Mouse (Mus musculus) spleen, adult 2 months (tissue): ENCODE results near the gene Pusl1. TPM values are rescaled to one million over a fixed set of nuclear protein-coding genes. Genes with fewer than 3 reads are reported as not detected.

Experiments
- DNase-seq, 2 experiments: peaks; one replicate each; pipeline versions ENCODE4 v3.0.0 to v3.0.0-alpha.2; 2012 to 2021; ENCODE audit warnings: low spot score in 2 of 2, low read depth in 1 of 2
- H3K27ac ChIP-seq: fragments of 200-500 bp; 2 replicates; pipeline ENCODE4 v1.5.1; 2012; ENCODE audit warnings: low read length, inconsistent platforms; ENCODE audit not compliant: insufficient read depth
- H3K27me3 ChIP-seq: fragments of 200-500 bp; 2 replicates; pipeline ENCODE4 v1.6.1; 2012; ENCODE audit warnings: mild to moderate bottlenecking, moderate library complexity, low read length, inconsistent platforms; ENCODE audit not compliant: control insufficient read depth, insufficient read depth
- H3K36me3 ChIP-seq: fragments of 200-500 bp; 2 replicates; pipeline ENCODE4 v1.6.1; 2012; ENCODE audit warnings: mild to moderate bottlenecking, low read length, inconsistent platforms; ENCODE audit not compliant: control insufficient read depth, insufficient read depth
- H3K4me1 ChIP-seq: fragments of 200-500 bp; 2 replicates; pipeline ENCODE4 v1.6.1; 2011; ENCODE audit warnings: inconsistent platforms; ENCODE audit not compliant: control insufficient read depth, insufficient read depth, insufficient read length
- H3K4me3 ChIP-seq: fragments of 200-500 bp; 2 replicates; pipeline ENCODE4 v1.5.1; 2011; ENCODE audit warnings: mild to moderate bottlenecking, inconsistent platforms; ENCODE audit not compliant: insufficient read depth, insufficient read length; ENCODE audit errors: extremely low read depth
- CTCF ChIP-seq: fragments of 200-500 bp; IDR thresholded peaks from 2 replicates; pipeline ENCODE4 v1.5.1; 2011; ENCODE audit warnings: mild to moderate bottlenecking, inconsistent platforms; ENCODE audit not compliant: insufficient read depth, insufficient read length, insufficient replicate concordance; ENCODE audit errors: extremely low read depth
- POLR2A ChIP-seq: fragments of 200-500 bp; IDR thresholded peaks from 2 replicates; pipeline ENCODE4 v1.6.1; 2011; ENCODE audit warnings: low read depth, low read length, inconsistent platforms
- WGBS: fragments of 180-500 bp; shearing (Covaris S2); methylation state at CpG from one replicate; pipeline ENCODE4 v1.1.7; 2018; 5-methylcytosine and 5-hydroxymethylcytosine counted together
- polyA plus RNA-seq: library from polyadenylated mRNA; depleted of rRNA; stranded (reverse); fragments of >200 nt; gene quantifications from 2 replicates; pipeline ENCODE4 v1.2.3, GENCODE M21; 2012

Pusl1 gene
- polyA plus RNA-seq, 1 experiment = 48.8 TPM

- Histone ChIP-seq H3K36me3 (peaks cover 11% of the 10 kb centered on the region), H3K4me1 (peaks cover 23% of the 10 kb centered on the region), H3K27ac (peak overlapping the region; percentile 18; the same call in 1 of the 2 replicates), H3K4me3 (no peak overlapping the region), H3K27me3 (no peaks in the 10 kb centered on the region)
- WGBS = 86% methylated on average over 6 of the region's 6 CpGs
- no peak for TF ChIP-seq POLR2A
- no peak for TF ChIP-seq CTCF
- no peak for DNase-seq
Measured at GRCm38 (mm10) chr4:155895216-155895615, 3.6 kb upstream of the Pusl1 start.

DNA sequence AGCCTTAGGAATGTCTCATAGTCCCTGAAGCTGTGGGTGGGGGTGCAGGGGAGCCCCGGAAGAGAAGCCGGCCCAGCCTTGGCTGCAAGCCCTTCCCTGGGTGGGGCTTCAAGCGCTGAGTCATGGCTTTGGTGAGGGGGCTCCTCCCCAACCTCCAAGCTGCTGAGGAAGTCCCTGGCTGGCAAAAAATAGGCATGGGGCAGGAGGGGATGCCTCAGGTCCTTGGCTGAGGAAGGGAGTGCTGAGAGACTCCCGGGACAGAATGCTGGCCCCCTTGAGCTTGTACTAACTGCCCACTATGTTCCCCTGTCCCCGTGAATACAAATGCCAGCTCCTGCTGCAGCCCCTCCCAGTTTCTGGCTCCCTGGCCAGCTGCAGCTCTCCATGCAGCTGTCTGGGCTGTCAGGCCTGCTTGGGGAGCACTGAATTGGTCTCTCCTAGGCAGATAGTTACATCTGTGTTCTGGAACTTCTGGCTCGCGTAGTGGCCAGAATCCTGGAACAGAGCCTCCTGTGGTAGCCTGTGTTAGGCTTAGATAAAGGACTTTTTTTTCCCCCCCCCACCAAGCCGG, 2.8 kb upstream of the Pusl1 start:
- Histone ChIP-seq H3K27me3 (no peaks in the 10 kb centered on the region), H3K4me1 (peaks cover 23% of the 10 kb centered on the region), H3K4me3 (no peak overlapping the region), H3K27ac (peak overlapping the region; percentile 6; the same call in 1 of the 2 replicates), H3K36me3 (peaks cover 5% of the 10 kb centered on the region)
- TF ChIP-seq POLR2A = no peak
- TF ChIP-seq CTCF = no peak
- 33% methylated on average over 8 of the region's 8 CpGs for WGBS
- peak in 1 of 2 experiments; percentile 34 for DNase-seq

DNA sequence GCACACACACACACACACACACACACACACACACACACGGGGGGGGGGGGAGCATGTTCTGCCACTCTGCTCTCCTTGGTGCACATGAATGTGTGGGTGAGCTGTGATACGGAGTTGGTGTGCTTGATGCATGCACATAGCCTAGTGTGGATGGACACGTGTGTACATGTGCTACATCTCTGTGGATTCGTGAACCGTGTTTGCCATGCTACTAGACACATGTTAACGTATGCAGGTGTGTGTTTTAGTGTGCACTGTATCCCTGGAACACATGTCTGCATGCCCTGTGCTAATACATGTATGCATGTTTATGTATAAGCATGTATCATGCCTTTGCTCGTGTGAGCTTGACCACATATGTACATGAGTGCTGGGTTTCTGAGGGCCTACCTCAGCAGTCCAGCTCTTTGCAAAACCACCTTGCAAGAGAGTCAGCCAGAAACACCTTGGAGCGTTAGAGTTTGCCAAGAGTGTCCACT, 1.7 kb upstream of the Pusl1 start:
- no peak for TF ChIP-seq CTCF
- no peak for TF ChIP-seq POLR2A
- WGBS = 71% methylated on average over 8 of the region's 8 CpGs
- no peak overlapping the region for H3K4me3 ChIP-seq
- peaks cover 23% of the 10 kb centered on the region for H3K4me1 ChIP-seq
- no peak overlapping the region for H3K27ac ChIP-seq
- peaks cover 4% of the 10 kb centered on the region; the same call in 1 of the 2 replicates for H3K36me3 ChIP-seq
- H3K27me3 ChIP-seq = no peaks in the 10 kb centered on the region
- no peak for DNase-seq

DNA sequence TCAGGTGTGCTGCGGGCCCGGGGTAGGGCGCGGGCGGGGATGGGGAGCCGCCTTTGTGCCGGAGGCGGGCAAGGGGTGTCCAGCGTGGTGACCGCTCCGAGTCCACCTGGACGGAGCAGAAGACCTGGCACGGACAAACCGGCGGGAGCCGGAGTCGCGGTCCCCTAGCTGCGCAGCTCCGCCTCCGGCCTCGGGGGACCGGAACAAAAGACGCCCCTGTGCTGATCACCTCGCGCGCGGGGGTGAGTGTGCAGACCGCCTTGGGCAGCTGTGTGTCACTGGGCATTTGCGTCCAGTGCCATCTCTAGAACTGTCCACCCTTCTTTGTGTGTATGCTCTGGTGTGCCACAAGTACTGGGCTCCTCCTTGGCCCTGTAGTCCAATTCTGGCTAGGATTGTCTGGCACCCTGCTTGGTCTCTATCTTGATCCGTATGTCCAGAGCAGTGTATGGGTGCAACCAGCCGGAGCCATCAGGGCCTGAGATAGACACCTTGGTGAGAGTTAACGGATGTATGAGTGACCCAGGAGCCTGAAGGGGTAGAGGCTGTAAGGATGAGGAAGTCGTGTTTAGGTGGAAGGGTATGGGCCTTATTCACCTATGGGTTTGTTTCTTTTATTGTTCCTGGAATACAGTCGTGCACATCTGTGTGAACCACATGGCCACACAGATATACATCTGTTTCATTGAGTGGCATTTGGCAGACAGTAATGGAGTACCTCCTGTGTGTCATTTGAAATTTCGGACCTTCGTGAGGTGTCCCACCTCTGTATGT, 1.0 kb upstream of the Pusl1 start:
- WGBS = 6% methylated on average over 37 of the region's 37 CpGs
- H3K27ac ChIP-seq = peak overlapping the region; percentile 77
- DNase-seq = peak in 1 of 2 experiments; percentile 38
- TF ChIP-seq POLR2A = no peak
- TF ChIP-seq CTCF = no peak
- H3K4me1 ChIP-seq = peaks cover 23% of the 10 kb centered on the region
- no peaks in the 10 kb centered on the region for H3K27me3 ChIP-seq
- peaks cover 10% of the 10 kb centered on the region for H3K36me3 ChIP-seq
- H3K4me3 ChIP-seq = peak overlapping the region; percentile 91

GRCm38 (mm10) chr4:155892017-155892416, 436 bp upstream of the Pusl1 start:
- 1% methylated on average over 40 of the region's 56 CpGs for WGBS

DNA sequence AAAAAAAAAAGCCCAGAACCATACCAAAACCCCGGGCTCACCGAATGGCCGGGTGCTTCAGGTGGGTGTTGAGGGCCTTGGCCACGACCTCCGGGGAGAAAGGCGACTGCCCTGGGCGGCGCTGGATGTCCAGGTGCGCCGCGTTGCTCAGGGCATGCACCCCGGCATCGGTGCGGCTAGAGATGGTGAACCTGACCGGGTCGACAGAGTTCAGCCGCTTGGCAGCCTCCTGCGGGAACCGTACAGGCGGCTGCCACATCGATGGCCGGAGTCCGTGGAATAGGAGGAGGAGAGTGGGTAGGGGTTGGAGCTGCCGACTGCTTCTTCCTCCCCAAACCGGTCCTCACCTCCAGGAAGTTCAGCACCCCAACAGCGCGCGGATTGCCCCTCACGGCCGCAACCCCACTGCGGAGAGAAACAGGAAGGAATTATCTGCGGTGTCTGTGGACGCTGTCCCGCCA, 540 bp downstream of the Pusl1 start:
- WGBS = 2% methylated on average over 34 of the region's 34 CpGs
- H3K27me3 ChIP-seq = no peaks in the 10 kb centered on the region
- DNase-seq = no peak
- no peak for TF ChIP-seq CTCF
- TF ChIP-seq POLR2A = no peak
- H3K4me1 ChIP-seq = peaks cover 22% of the 10 kb centered on the region
- H3K4me3 ChIP-seq = peak overlapping the region; percentile 81
- H3K27ac ChIP-seq = no peak overlapping the region
- H3K36me3 ChIP-seq = peaks cover 17% of the 10 kb centered on the region

More at GRCm38 (mm10) chr4:155892017-155892416, 436 bp upstream of the Pusl1 start:
- Histone ChIP-seq H3K27ac (peak overlapping the region; percentile 99), H3K27me3 (no peaks in the 10 kb centered on the region), H3K36me3 (peaks cover 13% of the 10 kb centered on the region), H3K4me1 (peaks cover 23% of the 10 kb centered on the region), H3K4me3 (peak overlapping the region; percentile 91)
- 0 out of 2 replicates have a peak, but pooled peaks have one; percentile 8 for TF ChIP-seq POLR2A
- no peak for TF ChIP-seq CTCF
- DNase-seq = peak; percentile 66 to 78

DNA sequence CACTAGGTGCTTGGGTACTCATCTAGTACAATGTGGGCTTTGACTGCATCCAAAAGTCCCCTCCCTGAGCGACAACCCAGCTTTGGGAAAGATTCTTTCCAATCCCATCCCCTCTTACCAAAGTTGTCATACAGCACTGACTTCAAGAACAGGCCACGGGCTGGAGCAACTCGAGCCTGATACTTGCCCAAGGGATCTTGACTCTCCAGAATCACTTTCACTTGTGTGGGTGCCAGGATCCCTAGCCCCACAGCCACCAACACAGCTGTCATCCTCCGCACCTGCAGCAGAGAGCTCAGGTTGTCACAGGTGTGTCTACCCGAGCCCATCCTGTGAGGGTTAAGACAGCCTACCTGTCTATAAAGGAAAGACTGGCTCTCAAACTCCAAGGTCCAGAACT, 2.3 kb downstream of the Pusl1 start:
- H3K27ac ChIP-seq = no peak overlapping the region
- no peak overlapping the region for H3K4me3 ChIP-seq
- no peak for DNase-seq
- no peak for TF ChIP-seq CTCF
- no peak for TF ChIP-seq POLR2A
- peaks cover 18% of the 10 kb centered on the region for H3K4me1 ChIP-seq
- WGBS = 88% methylated on average over 5 of the region's 5 CpGs
- H3K27me3 ChIP-seq = no peaks in the 10 kb centered on the region
- peaks cover 22% of the 10 kb centered on the region for H3K36me3 ChIP-seq
